Mouse (Mus musculus) forebrain, embryonic 16.5 days (tissue): ENCODE data around the gene Rab36. TPM values are rescaled to one million over a fixed set of nuclear protein-coding genes. Genes with fewer than 3 reads are reported as not detected.

Experiments
- ATAC-seq: fragments of 200-750 bp; cut with Nextera tagmentation; 2 replicates; pipeline ENCODE4 v1.8.0; 2017; ENCODE audit warnings: mild to moderate bottlenecking, moderate library complexity
- H3K27ac ChIP-seq: fragments of 300-500 bp; sonication (generic); 2 replicates; pipeline ENCODE4 v1.5.1; 2014; ENCODE audit warnings: low read length, control low read depth
- H3K27me3 ChIP-seq: fragments of 300-500 bp; sonication (generic); replicated peaks from 2 replicates; pipeline ENCODE4 v1.6.1; 2014; ENCODE audit warnings: low read length; ENCODE audit not compliant: control insufficient read depth, insufficient read depth
- H3K36me3 ChIP-seq: fragments of 300-500 bp; sonication (generic); 2 replicates; pipeline ENCODE4 v1.6.1; 2014; ENCODE audit not compliant: control insufficient read depth, insufficient read depth
- H3K4me1 ChIP-seq: fragments of 300-500 bp; sonication (generic); replicated peaks from 2 replicates; pipeline ENCODE4 v1.6.1; 2014; ENCODE audit warnings: low read length; ENCODE audit not compliant: control insufficient read depth, insufficient read depth
- H3K4me2 ChIP-seq: fragments of 300-500 bp; sonication (generic); 2 replicates; pipeline ENCODE4 v1.6.1; 2014; ENCODE audit warnings: mild to moderate bottlenecking, low read length, control low read depth
- H3K4me3 ChIP-seq: fragments of 300-500 bp; sonication (generic); replicated peaks from 2 replicates; pipeline ENCODE4 v1.5.1; 2014; ENCODE audit warnings: mild to moderate bottlenecking, low read length, control low read depth
- H3K9ac ChIP-seq: fragments of 300-500 bp; sonication (generic); replicated peaks from 2 replicates; pipeline ENCODE4 v1.6.1; 2014; ENCODE audit warnings: low read depth, low read length, control low read depth
- H3K9me3 ChIP-seq: fragments of 300-500 bp; sonication (generic); 2 replicates; pipeline ENCODE4 v1.6.1; 2016; ENCODE audit warnings: low read length; ENCODE audit not compliant: control insufficient read depth
- WGBS: fragments of 180-500 bp; shearing (Covaris S2); extraction: QIAGEN DNeasy Blood & Tissue Kit; methylation state at CpG from one replicate; pipeline ENCODE4 v1.1.7; 2014; 5-methylcytosine and 5-hydroxymethylcytosine counted together
- polyA plus RNA-seq: library from polyadenylated mRNA; unstranded; fragments of >200 nt; fragmentation: Nextera tagmentation; extraction: Ambion mirVana; gene quantifications from 2 replicates; pipeline ENCODE4 v1.2.1, GENCODE M21; 2015

The Rab36 gene
- 14.3 and 16.8 TPM in 2 replicates for polyA plus RNA-seq

GRCm38 (mm10) chr10:75036883-75037379 lies at the start of gene Rab36:
Gene Rab36, plus strand, starts transcription at chr10:75037058.
- Histone ChIP-seq H3K4me2 (peak within 1 kb of the TSS; percentile 67), H3K9ac (peak within 1 kb of the TSS; percentile 55), H3K36me3 (no peaks in the 10 kb centered on the region), H3K4me3 (peak within 1 kb of the TSS; percentile 44), H3K4me1 (peaks cover 23% of the 10 kb centered on the region), H3K27me3 (no peaks in the 10 kb centered on the region), H3K27ac (peak within 1 kb of the TSS; percentile 49), H3K9me3 (no peaks in the 10 kb centered on the region)
- peak; percentile 93 for ATAC-seq
- WGBS: under 1% methylated on average over 36 of the region's 36 CpGs

GRCm38 (mm10) chr10:74987698-74988470 lies 49.0 kb upstream of the Rab36 start:
- Histone ChIP-seq H3K4me3 (no peak overlapping the region), H3K9ac (no peak overlapping the region), H3K4me2 (no peak overlapping the region), H3K4me1 (0 out of 2 replicates have a peak, but pooled peaks cover 4% of the 10 kb centered on the region), H3K9me3 (no peaks in the 10 kb centered on the region; the same call in 1 of the 2 replicates), H3K27me3 (no peaks in the 10 kb centered on the region), H3K36me3 (peaks cover 10% of the 10 kb centered on the region), H3K27ac (no peak overlapping the region)
- ATAC-seq: no peak; the same call in 1 of the 2 replicates
- WGBS: 84% methylated on average over 14 of the region's 14 CpGs

- Histone ChIP-seq H3K9me3 (no peaks in the 10 kb centered on the region; the same call in 1 of the 2 replicates), H3K4me2 (no peak overlapping the region), H3K36me3 (peaks cover 10% of the 10 kb centered on the region), H3K27ac (no peak overlapping the region), H3K4me1 (peaks cover 6% of the 10 kb centered on the region; the same call in 1 of the 2 replicates), H3K27me3 (no peaks in the 10 kb centered on the region), H3K9ac (no peak overlapping the region), H3K4me3 (no peak overlapping the region)
- 85% methylated on average over 4 of the region's 4 CpGs for WGBS
- ATAC-seq: no peak
Observed at GRCm38 (mm10) chr10:74989814-74990213, 47.0 kb upstream of the Rab36 start.

GRCm38 (mm10) chr10:74990584-74991322 lies 46.1 kb upstream of the Rab36 start:
- H3K9me3 ChIP-seq: no peaks in the 10 kb centered on the region; the same call in 1 of the 2 replicates

GRCm38 (mm10) chr10:74994863-74995262 lies 42.0 kb upstream of the Rab36 start:
- peak; percentile 10; the same call in 1 of the 2 replicates for ATAC-seq
- Histone ChIP-seq H3K27me3 (no peaks in the 10 kb centered on the region), H3K9ac (no peak overlapping the region), H3K4me1 (peaks cover 14% of the 10 kb centered on the region), H3K4me3 (no peak overlapping the region), H3K4me2 (no peak overlapping the region), H3K9me3 (no peaks in the 10 kb centered on the region; the same call in 1 of the 2 replicates), H3K36me3 (peaks cover 10% of the 10 kb centered on the region), H3K27ac (no peak overlapping the region)
- WGBS: 18% methylated on average over 5 of the region's 5 CpGs

More at GRCm38 (mm10) chr10:74990584-74991322, 46.1 kb upstream of the Rab36 start:
- Histone ChIP-seq H3K4me2 (no peak overlapping the region), H3K27ac (no peak overlapping the region), H3K9ac (no peak overlapping the region), H3K36me3 (peaks cover 10% of the 10 kb centered on the region), H3K4me3 (no peak overlapping the region), H3K4me1 (peaks cover 15% of the 10 kb centered on the region), H3K27me3 (no peaks in the 10 kb centered on the region)
- WGBS: 58% methylated on average over 26 of the region's 26 CpGs
- no peak; the same call in 1 of the 2 replicates for ATAC-seq

- Histone ChIP-seq H3K9ac (no peak overlapping the region), H3K4me2 (peak overlapping the region; percentile 50), H3K36me3 (peaks cover 10% of the 10 kb centered on the region), H3K9me3 (no peaks in the 10 kb centered on the region; the same call in 1 of the 2 replicates), H3K27me3 (no peaks in the 10 kb centered on the region), H3K4me1 (peaks cover 14% of the 10 kb centered on the region), H3K4me3 (no peak overlapping the region), H3K27ac (no peak overlapping the region)
- peak; percentile 55 for ATAC-seq
- 2% methylated on average over 17 of the region's 17 CpGs for WGBS
Observed at GRCm38 (mm10) chr10:74995377-74995776, 41.5 kb upstream of the Rab36 start.

- no peak for ATAC-seq
- no peak overlapping the region for H3K4me3 ChIP-seq
Observed at GRCm38 (mm10) chr10:75001391-75001790, 35.5 kb upstream of the Rab36 start.

GRCm38 (mm10) chr10:75004067-75004466 lies 32.8 kb upstream of the Rab36 start:
- Histone ChIP-seq H3K27me3 (no peaks in the 10 kb centered on the region), H3K4me2 (no peak overlapping the region), H3K4me3 (no peak overlapping the region), H3K27ac (no peak overlapping the region), H3K9me3 (no peaks in the 10 kb centered on the region), H3K4me1 (peaks cover 10% of the 10 kb centered on the region; the same call in 1 of the 2 replicates), H3K9ac (no peak overlapping the region), H3K36me3 (no peaks in the 10 kb centered on the region)
- ATAC-seq: no peak
- 93% methylated on average over 3 of the region's 3 CpGs for WGBS

More at GRCm38 (mm10) chr10:75001391-75001790, 35.5 kb upstream of the Rab36 start:
- H3K4me2 ChIP-seq: no peak overlapping the region
- H3K27me3 ChIP-seq: no peaks in the 10 kb centered on the region
- H3K9me3 ChIP-seq: no peaks in the 10 kb centered on the region
- H3K4me1 ChIP-seq: 0 out of 2 replicates have a peak, but pooled peaks cover under 1% of the 10 kb centered on the region
- 92% methylated on average over 8 of the region's 8 CpGs for WGBS
- H3K27ac ChIP-seq: no peak overlapping the region
- no peak overlapping the region for H3K9ac ChIP-seq
- H3K36me3 ChIP-seq: no peaks in the 10 kb centered on the region
